Mouse (Mus musculus): ENCODE results near the gene Sp4. TPM values are rescaled to one million over a fixed set of nuclear protein-coding genes. Genes with fewer than 3 reads are reported as not detected.

The Sp4 gene
- polyA plus RNA-seq, 1 experiment from 2014 or later, result 21.4 TPM

GRCm38 (mm10) chr12:118263878-118264277 is 37.4 kb downstream of the Sp4 start:
- no peak overlapping the region for H3K27ac ChIP-seq (replicated peaks)
- H3K36me3 ChIP-seq, result peaks cover 11% of the 10 kb centered on the region
- H3K27me3 ChIP-seq, result no peaks in the 10 kb centered on the region
- no peak overlapping the region for H3K9ac ChIP-seq (replicated peaks)
- no peaks in the 10 kb centered on the region for H3K9me3 ChIP-seq
- H3K4me2 ChIP-seq (replicated peaks), result no peak overlapping the region
- ATAC-seq (ENCODE audit: low FRiP score, low read depth), result no peak
- no peak overlapping the region for H3K4me3 ChIP-seq
- 76% methylated on average over 1 of the region's 1 CpGs for WGBS
- no peaks in the 10 kb centered on the region for H3K4me1 ChIP-seq

- no peak overlapping the region for H3K4me3 ChIP-seq
- H3K27me3 ChIP-seq, result no peaks in the 10 kb centered on the region
- H3K9ac ChIP-seq (replicated peaks), result no peak overlapping the region
- ATAC-seq (ENCODE audit: low FRiP score, low read depth), result no peak
- no peaks in the 10 kb centered on the region for H3K4me1 ChIP-seq
- H3K36me3 ChIP-seq, result peaks cover 8% of the 10 kb centered on the region
- no peaks in the 10 kb centered on the region for H3K9me3 ChIP-seq
- H3K4me2 ChIP-seq (replicated peaks), result no peak overlapping the region
- 61% methylated on average over 1 of the region's 1 CpGs for WGBS
- no peak overlapping the region for H3K27ac ChIP-seq (replicated peaks)
Observed at GRCm38 (mm10) chr12:118255292-118255782, 45.9 kb downstream of the Sp4 start.

- no peaks in the 10 kb centered on the region for H3K9me3 ChIP-seq
- H3K4me3 ChIP-seq, result no peak overlapping the region
- no peak overlapping the region for H3K4me2 ChIP-seq (replicated peaks)
- WGBS, result 74% methylated on average over 3 of the region's 3 CpGs
- H3K36me3 ChIP-seq, result no peaks in the 10 kb centered on the region
- no peaks in the 10 kb centered on the region for H3K27me3 ChIP-seq
- no peak overlapping the region for H3K27ac ChIP-seq (replicated peaks)
- no peak overlapping the region for H3K9ac ChIP-seq (replicated peaks)
- no peak for ATAC-seq (ENCODE audit: low FRiP score, low read depth)
- H3K4me1 ChIP-seq, result no peaks in the 10 kb centered on the region
Observed at GRCm38 (mm10) chr12:118221182-118221581, 80.1 kb downstream of the Sp4 start.

GRCm38 (mm10) chr12:118220062-118220461 is 81.2 kb downstream of the Sp4 start:
- Histone ChIP-seq H3K9ac (replicated peaks) (no peak overlapping the region), H3K27me3 (no peaks in the 10 kb centered on the region), H3K4me2 (replicated peaks) (no peak overlapping the region), H3K36me3 (no peaks in the 10 kb centered on the region), H3K9me3 (no peaks in the 10 kb centered on the region), H3K4me3 (no peak overlapping the region), H3K27ac (replicated peaks) (no peak overlapping the region), H3K4me1 (no peaks in the 10 kb centered on the region)
- no peak for ATAC-seq (ENCODE audit: low FRiP score, low read depth)

GRCm38 (mm10) chr12:118212163-118212562 is 89.1 kb downstream of the Sp4 start:
- WGBS, result 85% methylated on average over 2 of the region's 2 CpGs

GRCm38 (mm10) chr12:118198386-118199093 is 102.7 kb downstream of the Sp4 start, which contains the start of gene Dnah11:
Gene Dnah11 (minus strand): TSS chr12:118199043.
- H3K36me3 ChIP-seq, result no peaks in the 10 kb centered on the region
- peak within 1 kb of the TSS; percentile 92 for H3K4me2 ChIP-seq (replicated peaks)
- H3K27ac ChIP-seq (replicated peaks), result no peak within 1 kb of the TSS
- peak; percentile 99 for ATAC-seq (ENCODE audit: low FRiP score, low read depth)
- WGBS, result under 1% methylated on average over 47 of the region's 47 CpGs
- peak within 1 kb of the TSS; percentile 51 for H3K4me3 ChIP-seq
- peak within 1 kb of the TSS; percentile 37 for H3K9ac ChIP-seq (replicated peaks)
- peaks cover 48% of the 10 kb centered on the region for H3K27me3 ChIP-seq
- no peaks in the 10 kb centered on the region for H3K9me3 ChIP-seq
- H3K4me1 ChIP-seq, result peaks cover 9% of the 10 kb centered on the region

More at GRCm38 (mm10) chr12:118212163-118212562, 89.1 kb downstream of the Sp4 start:
- H3K27ac ChIP-seq (replicated peaks), result no peak overlapping the region
- no peaks in the 10 kb centered on the region for H3K36me3 ChIP-seq
- H3K4me2 ChIP-seq (replicated peaks), result no peak overlapping the region
- no peak overlapping the region for H3K4me3 ChIP-seq
- no peak for ATAC-seq (ENCODE audit: low FRiP score, low read depth)
- H3K27me3 ChIP-seq, result no peaks in the 10 kb centered on the region
- H3K9ac ChIP-seq (replicated peaks), result no peak overlapping the region
- H3K9me3 ChIP-seq, result no peaks in the 10 kb centered on the region
- no peaks in the 10 kb centered on the region for H3K4me1 ChIP-seq

- Histone ChIP-seq H3K4me3 (no peak overlapping the region), H3K27me3 (peaks cover 50% of the 10 kb centered on the region)
- WGBS, result 66% methylated on average over 2 of the region's 2 CpGs
Observed at GRCm38 (mm10) chr12:118196583-118196982, 104.7 kb downstream of the Sp4 start.

GRCm38 (mm10) chr12:118189535-118189934 is 111.7 kb downstream of the Sp4 start:
- H3K4me2 ChIP-seq (replicated peaks), result no peak overlapping the region
- H3K36me3 ChIP-seq, result no peaks in the 10 kb centered on the region
- WGBS, result 68% methylated on average over 3 of the region's 3 CpGs
- H3K27ac ChIP-seq (replicated peaks), result no peak overlapping the region
- no peak overlapping the region for H3K9ac ChIP-seq (replicated peaks)
- H3K4me1 ChIP-seq, result peaks cover 10% of the 10 kb centered on the region
- no peak for ATAC-seq (ENCODE audit: low FRiP score, low read depth)
- peaks cover 31% of the 10 kb centered on the region for H3K27me3 ChIP-seq
- H3K4me3 ChIP-seq, result no peak overlapping the region
- H3K9me3 ChIP-seq, result no peaks in the 10 kb centered on the region

More at GRCm38 (mm10) chr12:118196583-118196982, 104.7 kb downstream of the Sp4 start:
- H3K4me2 ChIP-seq (replicated peaks), result no peak overlapping the region
- no peak overlapping the region for H3K9ac ChIP-seq (replicated peaks)
- H3K27ac ChIP-seq (replicated peaks), result no peak overlapping the region
- H3K36me3 ChIP-seq, result no peaks in the 10 kb centered on the region
- H3K4me1 ChIP-seq, result peaks cover 9% of the 10 kb centered on the region
- H3K9me3 ChIP-seq, result no peaks in the 10 kb centered on the region
- ATAC-seq (ENCODE audit: low FRiP score, low read depth), result no peak

- no peak overlapping the region for H3K27ac ChIP-seq (replicated peaks)
- no peaks in the 10 kb centered on the region for H3K36me3 ChIP-seq
- H3K4me2 ChIP-seq (replicated peaks), result no peak overlapping the region
- H3K9me3 ChIP-seq, result no peaks in the 10 kb centered on the region
- 33% methylated on average over 2 of the region's 2 CpGs for WGBS
- H3K4me1 ChIP-seq, result peaks cover 10% of the 10 kb centered on the region
- H3K27me3 ChIP-seq, result peaks cover 22% of the 10 kb centered on the region
- H3K9ac ChIP-seq (replicated peaks), result no peak overlapping the region
- H3K4me3 ChIP-seq, result no peak overlapping the region
- ATAC-seq (ENCODE audit: low FRiP score, low read depth), result no peak
Observed at GRCm38 (mm10) chr12:118187663-118188062, 113.6 kb downstream of the Sp4 start.

- no peak overlapping the region for H3K4me3 ChIP-seq
- peaks cover 24% of the 10 kb centered on the region for H3K27me3 ChIP-seq
- WGBS, result 13% methylated on average over 4 of the region's 4 CpGs
- peaks cover 10% of the 10 kb centered on the region for H3K4me1 ChIP-seq
- no peak overlapping the region for H3K27ac ChIP-seq (replicated peaks)
- no peaks in the 10 kb centered on the region for H3K36me3 ChIP-seq
- no peak overlapping the region for H3K9ac ChIP-seq (replicated peaks)
- peak; percentile 61 for ATAC-seq (ENCODE audit: low FRiP score, low read depth)
- H3K9me3 ChIP-seq, result no peaks in the 10 kb centered on the region
- H3K4me2 ChIP-seq (replicated peaks), result no peak overlapping the region
Observed at GRCm38 (mm10) chr12:118186881-118187489, 114.3 kb downstream of the Sp4 start.

GRCm38 (mm10) chr12:118186120-118186880 is 114.9 kb downstream of the Sp4 start:
- Histone ChIP-seq H3K9ac (replicated peaks) (no peak overlapping the region), H3K9me3 (no peaks in the 10 kb centered on the region), H3K27ac (replicated peaks) (no peak overlapping the region), H3K4me3 (no peak overlapping the region), H3K27me3 (peaks cover 30% of the 10 kb centered on the region), H3K36me3 (no peaks in the 10 kb centered on the region), H3K4me2 (replicated peaks) (no peak overlapping the region), H3K4me1 (peaks cover 10% of the 10 kb centered on the region)
- 41% methylated on average over 4 of the region's 4 CpGs for WGBS
- no peak for ATAC-seq (ENCODE audit: low FRiP score, low read depth)

All from midbrain, embryonic 12.5 days (tissue).